Mouse (Mus musculus) hindbrain, embryonic 14.5 days (tissue): ENCODE results near the gene Cenpf. TPM values are rescaled to one million over a fixed set of nuclear protein-coding genes. Genes with fewer than 3 reads are reported as not detected.

Source experiments
- ATAC-seq: fragments of 200-750 bp; cut with Nextera tagmentation; 2 replicates; pipeline ENCODE4 v1.8.0; 2017; ENCODE audit warnings: moderate number of reproducible peaks, mild to moderate bottlenecking, moderate TSS enrichment, moderate library complexity; ENCODE audit not compliant: low FRiP score
- DNase-seq: peaks from one replicate; pipeline ENCODE4 v3.0.0-alpha.2; 2015; ENCODE audit warnings: low spot score
- H3K27ac ChIP-seq: fragments of 300-500 bp; sonication (generic); 2 replicates; pipeline ENCODE4 v1.5.1; 2014; ENCODE audit warnings: mild to moderate bottlenecking, moderate library complexity
- H3K27me3 ChIP-seq: fragments of 300-500 bp; sonication (generic); 2 replicates; pipeline ENCODE4 v1.6.1; 2014; ENCODE audit warnings: mild to moderate bottlenecking, low read length, mixed read lengths; ENCODE audit not compliant: control insufficient read depth, insufficient read depth
- H3K36me3 ChIP-seq: fragments of 300-500 bp; sonication (generic); replicated peaks from 2 replicates; pipeline ENCODE4 v1.6.1; 2014; ENCODE audit not compliant: control insufficient read depth, insufficient read depth
- H3K4me1 ChIP-seq: fragments of 300-500 bp; sonication (generic); replicated peaks from 2 replicates; pipeline ENCODE4 v1.6.1; 2014; ENCODE audit warnings: antibody characterized with exemption, low read length, mixed read lengths; ENCODE audit not compliant: control insufficient read depth, insufficient read depth
- H3K4me2 ChIP-seq: fragments of 300-500 bp; sonication (generic); replicated peaks from 2 replicates; pipeline ENCODE4 v1.6.1; 2014; ENCODE audit warnings: mild to moderate bottlenecking, moderate library complexity
- H3K4me3 ChIP-seq: fragments of 300-500 bp; sonication (generic); replicated peaks from 2 replicates; pipeline ENCODE4 v1.5.1; 2014; ENCODE audit warnings: mild to moderate bottlenecking, low read length
- H3K9ac ChIP-seq: fragments of 300-500 bp; sonication (generic); 2 replicates; pipeline ENCODE4 v1.6.1; 2014
- H3K9me3 ChIP-seq: fragments of 300-500 bp; sonication (generic); 2 replicates; pipeline ENCODE4 v1.6.1; 2016; ENCODE audit warnings: low read length; ENCODE audit not compliant: control insufficient read depth
- WGBS: fragments of 180-500 bp; shearing (Covaris S2); extraction: QIAGEN DNeasy Blood & Tissue Kit; methylation state at CpG from one replicate; pipeline ENCODE4 v1.1.7; 2014; 5-methylcytosine and 5-hydroxymethylcytosine counted together
- polyA plus RNA-seq: library from polyadenylated mRNA; unstranded; fragments of >200 nt; fragmentation: Nextera tagmentation; extraction: Ambion mirVana; gene quantifications from 2 replicates; pipeline ENCODE4 v1.2.1, GENCODE M21; 2014

The Cenpf gene
- polyA plus RNA-seq, 1 experiment from 2014 or later, result 13.8 TPM

DNA sequence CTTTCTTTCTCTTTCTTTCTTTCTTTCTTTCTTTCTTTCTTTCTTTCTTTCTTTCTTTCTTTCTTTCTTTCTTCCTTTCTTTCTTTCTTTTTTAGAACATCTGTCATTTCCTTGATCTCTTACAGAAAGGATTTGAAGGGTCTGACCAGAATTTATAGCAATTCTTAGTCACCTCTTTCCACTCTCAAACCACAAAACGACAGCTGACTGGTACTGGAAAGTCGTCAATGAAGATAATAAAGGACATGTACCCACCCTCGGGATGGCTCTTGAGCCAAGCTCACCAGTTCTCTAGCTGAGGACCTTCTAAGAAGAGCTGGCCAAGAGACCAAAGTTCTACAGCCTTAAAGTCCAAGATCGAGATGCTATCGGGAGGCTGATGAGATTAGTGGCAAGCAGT lies 30.7 kb upstream of the Cenpf start:
- WGBS, result 85% methylated on average over 5 of the region's 5 CpGs
- Histone ChIP-seq H3K27me3 (no peaks in the 10 kb centered on the region), H3K9me3 (no peaks in the 10 kb centered on the region), H3K4me1 (no peaks in the 10 kb centered on the region), H3K4me3 (no peak overlapping the region), H3K9ac (no peak overlapping the region), H3K36me3 (no peaks in the 10 kb centered on the region), H3K27ac (no peak overlapping the region), H3K4me2 (no peak overlapping the region)
- ATAC-seq, result no peak
- no peak for DNase-seq

GRCm38 (mm10) chr1:189717546-189717945 lies 29.7 kb upstream of the Cenpf start:
- Histone ChIP-seq H3K27ac (no peak overlapping the region), H3K4me3 (no peak overlapping the region), H3K9me3 (no peaks in the 10 kb centered on the region), H3K4me1 (no peaks in the 10 kb centered on the region), H3K27me3 (no peaks in the 10 kb centered on the region), H3K9ac (no peak overlapping the region), H3K36me3 (no peaks in the 10 kb centered on the region), H3K4me2 (no peak overlapping the region)
- ATAC-seq (no peak), DNase-seq (no peak)
- 91% methylated on average over 11 of the region's 11 CpGs for WGBS

- no peak overlapping the region for H3K9ac ChIP-seq
- no peak for DNase-seq
- 67% methylated on average over 19 of the region's 19 CpGs for WGBS
- no peak overlapping the region for H3K4me2 ChIP-seq
- H3K36me3 ChIP-seq, result no peaks in the 10 kb centered on the region
- H3K9me3 ChIP-seq, result no peaks in the 10 kb centered on the region
- ATAC-seq, result no peak
- no peaks in the 10 kb centered on the region for H3K4me1 ChIP-seq
- H3K27me3 ChIP-seq, result no peaks in the 10 kb centered on the region
- H3K4me3 ChIP-seq, result no peak overlapping the region
- no peak overlapping the region for H3K27ac ChIP-seq
These were observed 28.3 kb upstream of the Cenpf start for GRCm38 (mm10) chr1:189715915-189716797.

GRCm38 (mm10) chr1:189709001-189709400 lies 21.1 kb upstream of the Cenpf start:
- 81% methylated on average over 8 of the region's 8 CpGs for WGBS
- no peak overlapping the region for H3K4me2 ChIP-seq
- no peak overlapping the region for H3K4me3 ChIP-seq
- H3K9ac ChIP-seq, result no peak overlapping the region
- no peak for ATAC-seq
- no peak for DNase-seq
- H3K27ac ChIP-seq, result no peak overlapping the region
- H3K27me3 ChIP-seq, result no peaks in the 10 kb centered on the region
- H3K36me3 ChIP-seq, result no peaks in the 10 kb centered on the region
- no peaks in the 10 kb centered on the region for H3K9me3 ChIP-seq
- no peaks in the 10 kb centered on the region for H3K4me1 ChIP-seq

GRCm38 (mm10) chr1:189707419-189707818 lies 19.5 kb upstream of the Cenpf start:
- Histone ChIP-seq H3K4me3 (no peak overlapping the region), H3K4me2 (no peak overlapping the region), H3K27me3 (no peaks in the 10 kb centered on the region), H3K27ac (no peak overlapping the region), H3K9me3 (no peaks in the 10 kb centered on the region), H3K36me3 (no peaks in the 10 kb centered on the region), H3K4me1 (no peaks in the 10 kb centered on the region), H3K9ac (no peak overlapping the region)
- no peak for ATAC-seq
- 25% methylated on average over 5 of the region's 5 CpGs for WGBS
- DNase-seq, result no peak

DNA sequence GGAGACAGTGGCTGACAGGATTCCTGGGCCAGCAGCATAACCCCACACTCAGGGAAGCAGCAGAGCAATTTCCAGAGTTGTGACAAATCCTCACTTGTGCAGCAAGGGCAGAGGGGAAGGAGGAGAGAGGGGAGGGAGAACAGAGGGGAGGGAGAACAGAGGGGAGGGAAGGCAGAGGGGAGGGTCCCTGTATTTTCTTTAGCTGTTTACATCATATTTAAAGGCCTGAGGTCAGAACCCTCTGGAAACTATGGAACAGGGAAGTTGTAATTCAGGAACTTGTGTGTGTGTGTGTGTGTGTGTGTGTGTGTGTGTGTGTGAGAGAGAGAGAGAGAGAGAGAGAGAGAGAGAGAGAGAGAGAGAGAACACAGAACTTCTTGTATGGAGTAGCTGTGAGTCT lies 19.1 kb upstream of the Cenpf start:
- Histone ChIP-seq H3K27ac (no peak overlapping the region), H3K9ac (no peak overlapping the region), H3K4me2 (no peak overlapping the region), H3K36me3 (no peaks in the 10 kb centered on the region), H3K27me3 (no peaks in the 10 kb centered on the region), H3K4me1 (no peaks in the 10 kb centered on the region), H3K4me3 (no peak overlapping the region), H3K9me3 (no peaks in the 10 kb centered on the region)
- DNase-seq (no peak), ATAC-seq (no peak)

- no peak overlapping the region for H3K27ac ChIP-seq
- no peaks in the 10 kb centered on the region for H3K36me3 ChIP-seq
- no peaks in the 10 kb centered on the region for H3K27me3 ChIP-seq
- no peak for ATAC-seq
- H3K4me2 ChIP-seq, result no peak overlapping the region
- no peaks in the 10 kb centered on the region for H3K9me3 ChIP-seq
- WGBS, result 87% methylated on average over 12 of the region's 12 CpGs
- no peak for DNase-seq
- no peak overlapping the region for H3K9ac ChIP-seq
- H3K4me3 ChIP-seq, result no peak overlapping the region
- no peaks in the 10 kb centered on the region for H3K4me1 ChIP-seq
These were observed 18.3 kb upstream of the Cenpf start for GRCm38 (mm10) chr1:189706040-189706645.

DNA sequence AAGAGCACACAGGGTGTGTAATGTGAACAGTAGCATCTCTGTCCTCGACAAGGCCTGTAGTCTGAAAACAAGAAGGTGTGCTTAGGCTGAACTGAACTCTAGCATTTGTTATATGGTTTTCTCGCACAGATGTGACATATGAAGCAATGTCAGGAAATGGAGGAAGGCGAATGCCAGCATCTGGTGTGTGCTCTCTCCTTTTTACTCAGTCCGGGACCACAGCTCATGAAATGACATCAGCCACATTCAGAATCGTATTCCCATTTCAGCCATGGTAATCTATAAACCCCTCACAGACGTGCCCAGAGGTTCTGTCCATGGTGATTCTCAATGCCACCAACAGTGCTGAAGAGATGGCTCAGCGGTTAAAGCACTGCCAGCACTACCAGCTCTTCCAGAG lies 15.7 kb upstream of the Cenpf start:
- H3K36me3 ChIP-seq, result no peaks in the 10 kb centered on the region
- no peak overlapping the region for H3K4me2 ChIP-seq
- H3K4me1 ChIP-seq, result no peaks in the 10 kb centered on the region
- no peak overlapping the region for H3K27ac ChIP-seq
- H3K27me3 ChIP-seq, result no peaks in the 10 kb centered on the region
- H3K4me3 ChIP-seq, result no peak overlapping the region
- no peak overlapping the region for H3K9ac ChIP-seq
- 82% methylated on average over 7 of the region's 7 CpGs for WGBS
- DNase-seq (no peak), ATAC-seq (no peak)
- no peaks in the 10 kb centered on the region for H3K9me3 ChIP-seq

GRCm38 (mm10) chr1:189703156-189703555 lies 15.3 kb upstream of the Cenpf start:
- H3K9ac ChIP-seq, result no peak overlapping the region
- WGBS, result 53% methylated on average over 7 of the region's 7 CpGs
- H3K4me1 ChIP-seq, result no peaks in the 10 kb centered on the region
- no peaks in the 10 kb centered on the region for H3K36me3 ChIP-seq
- no peak overlapping the region for H3K27ac ChIP-seq
- DNase-seq (no peak), ATAC-seq (no peak)
- no peak overlapping the region for H3K4me2 ChIP-seq
- no peaks in the 10 kb centered on the region for H3K9me3 ChIP-seq
- H3K4me3 ChIP-seq, result no peak overlapping the region
- no peaks in the 10 kb centered on the region for H3K27me3 ChIP-seq
